Mouse (Mus musculus) gastrocnemius, postnatal 36 days (tissue): ENCODE data around the gene Pwp2. TPM values are rescaled to one million over a fixed set of nuclear protein-coding genes. Genes with fewer than 3 reads are reported as not detected.

Experiments
- DNase-seq, 2 experiments: peaks; one replicate each; pipeline ENCODE4 v3.0.0; 2022
- intact Hi-C: fragments of 180-260 bp; cut with DNase I; formaldehyde crosslinking; loops from one replicate; pipeline ENCODE4 v1.15.1; 2025
- total RNA-seq, 2 experiments: library from RNA; stranded (reverse); gene quantifications; 2 replicates each; pipeline ENCODE4 v1.2.3; 2021

The Pwp2 gene
- total RNA-seq, 2 experiments from 2014 or later: 7.6 to 9.9 TPM

- intact Hi-C loops: no loop called here
Measured at GRCm38 (mm10) chr10:78171581-78171980, 13.4 kb downstream of the Pwp2 start.

GRCm38 (mm10) chr10:78171057-78171456 is 13.9 kb downstream of the Pwp2 start:
- DNase-seq: no peak
- intact Hi-C loops: no loop called here

More at GRCm38 (mm10) chr10:78171581-78171980, 13.4 kb downstream of the Pwp2 start:
- DNase-seq: no peak

- DNase-seq: no peak
Measured at GRCm38 (mm10) chr10:78170445-78170844, 14.5 kb downstream of the Pwp2 start.

GRCm38 (mm10) chr10:78169281-78170042 is 15.5 kb downstream of the Pwp2 start, which contains the start of gene D10Jhu81e:
Gene D10Jhu81e, minus strand, starts transcription at chr10:78169782.
- intact Hi-C loops: no loop called here
- peak; percentile 98 to 100 for DNase-seq

More at GRCm38 (mm10) chr10:78170445-78170844, 14.5 kb downstream of the Pwp2 start:
- intact Hi-C loops: no loop called here

GRCm38 (mm10) chr10:78168792-78169191 is 16.2 kb downstream of the Pwp2 start:
- DNase-seq: no peak
- intact Hi-C loops: no loop called here

GRCm38 (mm10) chr10:78167775-78168174 is 17.2 kb downstream of the Pwp2 start:
- intact Hi-C loops: no loop called here
- no peak for DNase-seq

- no peak for DNase-seq
- intact Hi-C loops: no loop called here
Measured at GRCm38 (mm10) chr10:78167333-78167732, 17.6 kb downstream of the Pwp2 start.

GRCm38 (mm10) chr10:78165256-78166005 is 19.5 kb downstream of the Pwp2 start:
- intact Hi-C loops: no loop called here

GRCm38 (mm10) chr10:78164786-78165185 is 20.2 kb downstream of the Pwp2 start:
- DNase-seq: no peak
- intact Hi-C loops: loop anchor here (5.0 kb wide), 1 partner anchor 137 kb away; no protein-coding TSS in a partner anchor

More at GRCm38 (mm10) chr10:78165256-78166005, 19.5 kb downstream of the Pwp2 start:
- DNase-seq: no peak

- intact Hi-C loops: loop anchor here (5.0 kb wide), 1 partner anchor 137 kb away; no protein-coding TSS in a partner anchor
Measured at GRCm38 (mm10) chr10:78163923-78164322, 21.0 kb downstream of the Pwp2 start.

GRCm38 (mm10) chr10:78163241-78163640 is 21.7 kb downstream of the Pwp2 start:
- intact Hi-C loops: loop anchor here (5.0 kb wide), 1 partner anchor 136 kb away; no protein-coding TSS in a partner anchor

More at GRCm38 (mm10) chr10:78163923-78164322, 21.0 kb downstream of the Pwp2 start:
- DNase-seq: peak in 1 of 2 experiments; percentile 49

GRCm38 (mm10) chr10:78162646-78163045 is 22.3 kb downstream of the Pwp2 start:
- no peak for DNase-seq
- intact Hi-C loops: loop anchor here (5.0 kb wide), 1 partner anchor 135 kb away; no protein-coding TSS in a partner anchor

More at GRCm38 (mm10) chr10:78163241-78163640, 21.7 kb downstream of the Pwp2 start:
- DNase-seq: no peak

- DNase-seq: no peak
- intact Hi-C loops: loop anchor here (2.0 to 5.0 kb wide), 3 partner anchors 92 to 176 kb away; partner anchors contain the start of gene Icosl
Measured at GRCm38 (mm10) chr10:78161096-78161495, 23.9 kb downstream of the Pwp2 start.

- intact Hi-C loops: loop anchor here (2.0 to 5.0 kb wide), 3 partner anchors 92 to 176 kb away; partner anchors contain the start of gene Icosl
- DNase-seq: no peak
Measured at GRCm38 (mm10) chr10:78160369-78161095, 24.4 kb downstream of the Pwp2 start.

- intact Hi-C loops: loop anchor here (2.0 to 5.0 kb wide), 3 partner anchors 91 to 175 kb away; partner anchors contain the start of gene Icosl
Measured at GRCm38 (mm10) chr10:78159906-78160305, 25.0 kb downstream of the Pwp2 start.

GRCm38 (mm10) chr10:78159252-78159878 is 25.6 kb downstream of the Pwp2 start:
- peak; percentile 43 to 53 for DNase-seq
- intact Hi-C loops: no loop called here

More at GRCm38 (mm10) chr10:78159906-78160305, 25.0 kb downstream of the Pwp2 start:
- peak; percentile 73 to 81 for DNase-seq

GRCm38 (mm10) chr10:78158041-78158440 is 26.9 kb downstream of the Pwp2 start:
- no peak for DNase-seq
- intact Hi-C loops: no loop called here

GRCm38 (mm10) chr10:78156926-78157325 is 28.0 kb downstream of the Pwp2 start:
- no peak for DNase-seq
- intact Hi-C loops: no loop called here
